Mouse (Mus musculus) myocyte (in vitro differentiated cells): ENCODE measurements around the gene Tshz2. TPM values are rescaled to one million over a fixed set of nuclear protein-coding genes. Genes with fewer than 3 reads are reported as not detected.

Experiments
- H3K27me3 ChIP-seq: one replicate; pipeline ENCODE4 v1.6.1; 2011; ENCODE audit not compliant: control insufficient read depth, insufficient read depth, insufficient read length
- H3K36me3 ChIP-seq: one replicate; pipeline ENCODE4 v1.6.1; 2011; ENCODE audit not compliant: control insufficient read depth, insufficient read depth
- H3K4me2 ChIP-seq: one replicate; pipeline ENCODE4 v1.6.1; 2011; ENCODE audit warnings: low read depth, control low read depth
- H3K4me3 ChIP-seq: one replicate; pipeline ENCODE4 v1.5.1; 2011; ENCODE audit warnings: mild to moderate bottlenecking, control low read depth, moderate library complexity
- H3K79me2 ChIP-seq: one replicate; pipeline ENCODE4 v1.6.1; 2011; ENCODE audit not compliant: control insufficient read depth, insufficient read depth
- H3ac ChIP-seq: one replicate; pipeline ENCODE4 v1.6.1; 2011; ENCODE audit not compliant: control insufficient read depth, insufficient read length
- CEBPB ChIP-seq: IDR thresholded peaks from 2 replicates; pipeline ENCODE4 v1.6.1; 2011; ENCODE audit warnings: mild to moderate bottlenecking, moderate library complexity; ENCODE audit not compliant: poor library complexity, insufficient read depth, severe bottlenecking
- E2F4 ChIP-seq: IDR thresholded peaks from one replicate; pipeline ENCODE4 v1.6.1; 2011; ENCODE audit warnings: mild to moderate bottlenecking, control low read depth, moderate library complexity; ENCODE audit not compliant: insufficient read depth
- MAX ChIP-seq: IDR thresholded peaks from one replicate; pipeline ENCODE4 v1.6.1; 2011; ENCODE audit warnings: low read depth, mild to moderate bottlenecking, control low read depth
- MYOD1 ChIP-seq, 3 experiments: IDR thresholded peaks; one replicate each; pipeline ENCODE4 v1.6.1; 2011; ENCODE audit warnings: control low read depth in 2 of 3, low read depth in 2 of 3, mild to moderate bottlenecking in 2 of 3, moderate library complexity in 1 of 3; ENCODE audit not compliant: insufficient read length in 2 of 3, control insufficient read depth in 1 of 3
- MYOG ChIP-seq, 3 experiments: IDR thresholded peaks; one replicate each; pipeline ENCODE4 v1.6.1; 2011; ENCODE audit warnings: control low read depth in 2 of 3, low read depth in 2 of 3, mild to moderate bottlenecking in 2 of 3; ENCODE audit not compliant: insufficient read length in 2 of 3, control insufficient read depth in 1 of 3, insufficient read depth in 1 of 3
- POLR2A ChIP-seq: IDR thresholded peaks from one replicate; pipeline ENCODE4 v1.6.1; 2011; ENCODE audit warnings: low read depth, mild to moderate bottlenecking, control low read depth, moderate library complexity; ENCODE audit not compliant: insufficient read length
- POLR2AphosphoS2 ChIP-seq: IDR thresholded peaks from one replicate; pipeline ENCODE4 v1.6.1; 2011; ENCODE audit warnings: low read depth, control low read depth; ENCODE audit not compliant: insufficient read length
- REST ChIP-seq: IDR thresholded peaks from one replicate; pipeline ENCODE4 v1.6.1; 2011; ENCODE audit warnings: mild to moderate bottlenecking, control low read depth, moderate library complexity; ENCODE audit not compliant: insufficient read depth, insufficient read length
- SRF ChIP-seq: IDR thresholded peaks from one replicate; pipeline ENCODE4 v1.6.1; 2011; ENCODE audit warnings: low read depth; ENCODE audit not compliant: control insufficient read depth, insufficient read length
- TCF12 ChIP-seq: IDR thresholded peaks from one replicate; pipeline ENCODE4 v1.6.1; 2011; ENCODE audit warnings: mild to moderate bottlenecking, control low read depth; ENCODE audit not compliant: poor library complexity, insufficient read depth, severe bottlenecking
- TCF3 ChIP-seq: IDR thresholded peaks from one replicate; pipeline ENCODE4 v1.6.1; 2011; ENCODE audit warnings: low read depth, control low read depth; ENCODE audit not compliant: insufficient read length
- USF1 ChIP-seq: IDR thresholded peaks from one replicate; pipeline ENCODE4 v1.6.1; 2011; ENCODE audit warnings: low read depth, mild to moderate bottlenecking, control low read depth, moderate library complexity
- polyA plus RNA-seq: library from polyadenylated mRNA; unstranded; fragments of >200 nt; fragmentation: generic; extraction: Trizol; gene quantifications from one replicate; pipeline ENCODE4 v1.2.1, GENCODE M21; 2012; ENCODE audit warnings: missing spikeins

The Tshz2 gene
- polyA plus RNA-seq, 1 experiment: not detected

DNA sequence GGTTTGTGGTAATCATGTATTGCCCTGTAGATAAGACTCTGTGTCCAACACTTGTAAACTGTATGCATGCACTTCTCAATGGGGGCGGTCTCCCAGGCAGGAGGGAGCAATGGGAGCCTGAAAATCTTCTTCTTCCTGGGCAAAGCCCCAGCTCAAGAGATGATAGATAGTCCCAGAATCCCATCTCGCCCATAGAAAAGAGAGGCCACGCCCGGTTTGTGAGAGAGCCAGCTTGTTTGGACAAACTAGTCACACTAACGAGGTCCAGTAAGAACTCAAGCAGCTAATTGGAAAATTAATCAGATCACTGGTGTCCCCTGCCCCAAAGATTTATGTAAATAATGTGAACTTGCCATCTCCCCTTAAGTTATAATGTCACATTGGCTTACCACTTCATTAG lies 292.7 kb downstream of the Tshz2 start:
- TF ChIP-seq SRF (no peak), CEBPB (no peak), MYOD1 (IDR thresholded peaks at IDR 0.05; ENCODE audit: control insufficient read depth in 1 of 3, insufficient read length in 2 of 3, low read depth in 2 of 3) (no peak), POLR2AphosphoS2 (no peak), POLR2A (no peak), USF1 (no peak), MAX (no peak), E2F4 (no peak), TCF3 (no peak), REST (no peak), TCF12 (no peak)
- H3ac ChIP-seq: no peak overlapping the region
- H3K27me3 ChIP-seq: no peaks in the 10 kb centered on the region
- H3K79me2 ChIP-seq: no peaks in the 10 kb centered on the region
- no peak overlapping the region for H3K4me3 ChIP-seq
- no peaks in the 10 kb centered on the region for H3K36me3 ChIP-seq
- H3K4me2 ChIP-seq: no peak overlapping the region

DNA sequence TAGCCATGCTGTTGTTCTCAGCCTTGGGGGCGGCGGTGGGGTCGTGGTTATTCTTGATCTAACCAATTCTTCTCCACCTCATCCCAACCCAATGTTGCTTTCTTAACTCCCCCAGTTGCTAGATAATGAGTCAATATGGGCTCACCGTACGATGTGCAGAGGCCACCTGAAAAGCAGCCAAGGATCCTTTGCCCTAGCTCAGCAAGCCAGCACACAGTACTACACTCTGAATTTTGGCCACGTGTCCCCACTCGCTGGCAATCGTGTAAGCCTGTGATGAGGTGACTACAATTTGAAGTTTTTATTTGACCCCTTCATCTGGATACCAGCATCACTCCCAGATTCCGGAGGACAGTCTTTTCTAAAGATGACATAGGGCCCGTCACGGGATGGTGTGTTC lies 293.2 kb downstream of the Tshz2 start:
- Histone ChIP-seq H3K4me3 (no peak overlapping the region), H3K79me2 (no peaks in the 10 kb centered on the region), H3K4me2 (no peak overlapping the region), H3K36me3 (no peaks in the 10 kb centered on the region), H3ac (no peak overlapping the region), H3K27me3 (no peaks in the 10 kb centered on the region)
- TF ChIP-seq SRF (no peak), POLR2A (no peak), CEBPB (no peak), POLR2AphosphoS2 (no peak), REST (no peak), E2F4 (no peak)

DNA sequence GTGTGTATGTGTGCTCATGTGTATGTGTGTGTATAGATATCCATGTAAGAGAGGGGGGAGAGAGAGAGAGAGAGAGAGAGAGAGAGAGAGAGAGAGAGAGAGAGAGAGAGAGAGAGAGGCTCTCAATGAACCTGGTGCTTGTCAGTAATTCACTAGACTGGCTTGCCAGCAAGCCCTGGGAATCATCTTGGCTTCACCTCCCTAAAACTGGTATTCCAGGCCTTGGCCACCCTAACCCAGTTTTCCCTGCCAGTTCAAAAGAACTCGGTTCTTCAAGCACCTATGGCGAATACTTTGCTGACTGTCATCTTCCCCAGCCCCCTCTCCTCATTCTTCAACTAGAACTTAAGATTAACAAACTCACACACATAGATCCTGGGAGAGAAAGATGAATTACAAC lies 294.6 kb downstream of the Tshz2 start:
- H3K79me2 ChIP-seq: no peaks in the 10 kb centered on the region
- H3K4me2 ChIP-seq: no peak overlapping the region
- TF ChIP-seq POLR2A: no peak
- no peak for TF ChIP-seq TCF12
- TF ChIP-seq SRF: no peak
- TF ChIP-seq CEBPB: no peak
- TF ChIP-seq MYOG (IDR thresholded peaks at IDR 0.05; ENCODE audit: control insufficient read depth in 1 of 3, insufficient read depth in 1 of 3, insufficient read length in 2 of 3, low read depth in 2 of 3): no peak
- no peak for TF ChIP-seq USF1
- TF ChIP-seq POLR2AphosphoS2: no peak
- no peak for TF ChIP-seq E2F4
- TF ChIP-seq MYOD1 (IDR thresholded peaks at IDR 0.05; ENCODE audit: control insufficient read depth in 1 of 3, insufficient read length in 2 of 3, low read depth in 2 of 3): no peak
- TF ChIP-seq MAX: no peak
- no peak for TF ChIP-seq TCF3
- TF ChIP-seq REST: no peak
- H3K36me3 ChIP-seq: no peaks in the 10 kb centered on the region
- no peaks in the 10 kb centered on the region for H3K27me3 ChIP-seq
- no peak overlapping the region for H3K4me3 ChIP-seq
- H3ac ChIP-seq: no peak overlapping the region

DNA sequence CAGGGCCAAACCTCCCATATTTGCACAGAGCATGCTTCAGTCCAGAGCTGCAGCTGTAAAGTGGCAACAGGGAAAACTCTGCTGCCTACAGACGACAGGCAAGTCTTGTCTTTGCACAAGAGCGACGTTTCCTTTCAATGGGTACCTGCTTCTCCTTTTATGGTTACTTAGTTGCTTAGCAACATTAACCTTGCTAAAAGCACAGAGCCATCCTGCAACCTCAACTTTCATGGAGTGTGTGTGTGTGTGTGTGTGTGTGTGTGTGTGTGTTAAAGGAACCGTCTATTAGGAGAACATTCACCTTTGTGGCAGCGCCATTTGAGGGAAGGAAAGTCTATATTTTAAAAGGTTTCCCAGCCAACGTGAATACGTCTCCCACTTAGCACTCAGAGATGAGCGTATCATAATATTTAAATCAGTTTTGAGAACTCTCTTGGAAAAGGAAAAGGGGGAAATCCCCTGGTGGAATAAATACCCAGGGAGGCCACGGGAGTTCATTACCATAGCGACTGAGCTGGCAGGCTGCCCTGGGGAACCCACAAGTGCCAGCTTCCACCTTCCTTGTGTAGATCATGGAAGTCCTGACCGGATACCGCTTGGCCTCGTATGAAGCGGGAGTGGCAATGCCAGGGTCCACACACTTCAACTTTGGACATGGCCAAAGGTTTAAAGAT lies 295.8 kb downstream of the Tshz2 start:
- Histone ChIP-seq H3K79me2 (no peaks in the 10 kb centered on the region), H3K27me3 (no peaks in the 10 kb centered on the region), H3K4me3 (no peak overlapping the region), H3K4me2 (no peak overlapping the region), H3K36me3 (no peaks in the 10 kb centered on the region), H3ac (no peak overlapping the region)
- no peak for TF ChIP-seq CEBPB
- no peak for TF ChIP-seq MYOD1 (IDR thresholded peaks at IDR 0.05; ENCODE audit: control insufficient read depth in 1 of 3, insufficient read length in 2 of 3, low read depth in 2 of 3)
- TF ChIP-seq REST: no peak
- TF ChIP-seq POLR2A: no peak
- no peak for TF ChIP-seq MYOG (IDR thresholded peaks at IDR 0.05; ENCODE audit: control insufficient read depth in 1 of 3, insufficient read depth in 1 of 3, insufficient read length in 2 of 3, low read depth in 2 of 3)
- no peak for TF ChIP-seq USF1
- TF ChIP-seq MAX: no peak
- no peak for TF ChIP-seq SRF
- TF ChIP-seq POLR2AphosphoS2: no peak
- TF ChIP-seq TCF12: no peak
- no peak for TF ChIP-seq TCF3
- no peak for TF ChIP-seq E2F4

DNA sequence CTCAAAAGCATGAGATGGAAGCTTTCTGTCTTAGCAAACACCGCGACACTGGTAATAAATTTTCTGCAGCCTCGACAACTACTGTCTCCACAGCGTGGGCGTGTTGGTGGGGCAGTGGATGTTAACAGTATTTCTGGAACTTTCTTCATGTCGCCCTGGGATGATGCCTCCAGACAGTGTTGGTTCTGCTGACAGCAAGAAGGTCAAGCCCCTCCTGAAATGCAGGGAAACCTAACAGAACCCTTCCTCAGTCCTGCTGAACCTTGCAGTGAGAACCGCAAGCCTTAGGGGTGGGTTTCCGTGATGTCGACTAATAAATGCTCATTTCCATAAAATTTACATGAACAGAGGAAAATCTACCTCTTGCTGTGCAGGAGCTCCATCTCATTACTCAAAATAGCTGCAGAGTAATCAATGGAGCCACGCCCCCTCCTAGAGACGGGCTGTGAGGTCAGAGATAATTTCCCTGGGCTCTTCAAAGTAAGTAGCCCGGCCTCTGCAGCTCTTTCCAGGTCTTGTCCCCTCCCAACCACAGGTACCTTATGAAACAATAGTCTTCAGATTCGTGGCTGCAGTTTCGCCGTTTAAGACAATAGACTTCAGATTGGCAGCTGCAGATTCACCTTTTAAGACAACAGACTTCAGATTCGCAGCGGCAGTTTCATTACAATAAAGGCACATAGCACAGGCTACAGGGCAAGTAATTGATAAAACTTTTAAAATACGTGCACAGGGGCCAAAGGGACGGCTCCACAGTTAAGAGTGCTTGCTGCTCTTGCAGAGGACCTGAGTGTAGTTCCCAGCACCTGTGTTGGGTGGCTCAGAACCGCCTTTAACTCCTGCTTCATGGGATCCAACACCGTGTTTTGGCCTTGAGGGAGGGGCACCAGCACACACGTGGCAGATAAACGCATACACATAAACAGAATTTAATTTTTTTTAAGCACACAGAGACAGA lies 297.0 kb downstream of the Tshz2 start:
- peak overlapping the region; percentile 2 for H3K4me3 ChIP-seq
- H3K27me3 ChIP-seq: no peaks in the 10 kb centered on the region
- H3ac ChIP-seq: no peak overlapping the region
- TF ChIP-seq TCF3: no peak
- TF ChIP-seq E2F4: no peak
- TF ChIP-seq TCF12: no peak
- TF ChIP-seq MAX: no peak
- no peaks in the 10 kb centered on the region for H3K36me3 ChIP-seq
- peak overlapping the region; percentile 56 for H3K4me2 ChIP-seq
- no peaks in the 10 kb centered on the region for H3K79me2 ChIP-seq
